28 mouse cellular contexts compared by ENCODE assay signal in genomic region chr11:103038037-103038436, GRCm38 (mm10). TPM values are rescaled to one million over a fixed set of nuclear protein-coding genes. Genes with fewer than 3 reads are reported as not detected.
A peak's percentile ranks its signal among the peaks of the same experiment; 100 is the strongest.
DNase-seq lines count a peak whose midpoint lies in the region; ATAC-seq and TF ChIP-seq lines count a peak whose summit lies in the region.
"Had no signal": no experiment of that assay in that cellular context is flagged by ENCODE, and none has a peak within 500 bp of the region (broad histone marks: within the 10 kb centered on the region; RNA-seq: fewer than 3 reads in every experiment).

No protein-coding gene starts in this region.

- H3K4me3 ChIP-seq in forebrain, postnatal 0 days (ENCODE audit: low read depth, low read length) = no peak overlapping the region
- no peak overlapping the region for H3K4me3 ChIP-seq in forebrain, embryonic 13.5 days
- no peak overlapping the region for H3K4me3 ChIP-seq in myocyte
- no peak overlapping the region for H3K4me3 ChIP-seq in thymus, adult 2 months (ENCODE audit: control insufficient read depth, insufficient read depth, low read length)
- H3K4me3 ChIP-seq: embryonic facial prominence, embryonic 15.5 days; forebrain, embryonic 15.5 days; heart, embryonic 12.5 days; hindbrain, embryonic 10.5 days; intestine, embryonic 15.5 days; limb, embryonic 10.5 days had no signal

- no peaks in the 10 kb centered on the region for H3K4me1 ChIP-seq in forebrain, postnatal 0 days (ENCODE audit: insufficient read depth)
- H3K4me1 ChIP-seq in forebrain, embryonic 13.5 days = no peaks in the 10 kb centered on the region
- no peaks in the 10 kb centered on the region for H3K4me1 ChIP-seq in thymus, adult 2 months (replicated peaks; ENCODE audit: control insufficient read depth, insufficient read depth, low read length)
- H3K4me1 ChIP-seq: embryonic facial prominence, embryonic 15.5 days; hindbrain, embryonic 10.5 days; intestine, embryonic 15.5 days; limb, embryonic 10.5 days had no signal

- H3K9ac ChIP-seq in forebrain, postnatal 0 days = no peak overlapping the region
- no peak overlapping the region for H3K9ac ChIP-seq in forebrain, embryonic 13.5 days
- H3K9ac ChIP-seq: embryonic facial prominence, embryonic 15.5 days; forebrain, embryonic 15.5 days; heart, embryonic 12.5 days; intestine, embryonic 15.5 days had no signal

- peaks cover 99% of the 10 kb centered on the region for H3K79me2 ChIP-seq in myocyte (ENCODE audit: control insufficient read depth, insufficient read depth)

- no peak overlapping the region for H3ac ChIP-seq in myocyte (ENCODE audit: control insufficient read depth, insufficient read length)

- WGBS in forebrain, postnatal 0 days = 74% methylated on average over 6 of the region's 6 CpGs
- WGBS in forebrain, embryonic 13.5 days = 94% methylated on average over 6 of the region's 6 CpGs
- 71% methylated on average over 6 of the region's 6 CpGs for WGBS in thymus, adult 2 months

- ATAC-seq in forebrain, postnatal 0 days = no peak; the same call in 1 of the 2 replicates
- ATAC-seq in forebrain, embryonic 13.5 days = no peak
- ATAC-seq: activated CD4-positive, CD25-positive, alpha-beta regulatory T cell, adult 4 months; forebrain, embryonic 15.5 days; hindbrain, embryonic 16.5 days; intestine, embryonic 15.5 days had no signal

- TF ChIP-seq POLR2A in myocyte (IDR thresholded peaks at IDR 0.05; ENCODE audit: insufficient read length, low read depth) = no peak
- TF ChIP-seq POLR2A in thymus, adult 2 months (IDR thresholded peaks at IDR 0.05; ENCODE audit: control insufficient read depth, extremely low read depth, insufficient read depth, low read length, poor library complexity) = no peak

- no peak for TF ChIP-seq CTCF in forebrain, postnatal 0 days (IDR thresholded peaks at IDR 0.05; ENCODE audit: low read depth)
- no peak for TF ChIP-seq CTCF in thymus, adult 2 months (IDR thresholded peaks at IDR 0.05; ENCODE audit: borderline replicate concordance, control insufficient read depth, extremely low read depth, insufficient read depth, low read length, poor library complexity)

- H3K4me2 ChIP-seq in forebrain, postnatal 0 days (ENCODE audit: low read depth) = no peak overlapping the region
- no peak overlapping the region for H3K4me2 ChIP-seq in forebrain, embryonic 13.5 days
- peak overlapping the region; percentile 42 for H3K4me2 ChIP-seq in myocyte (ENCODE audit: low read depth)
- H3K4me2 ChIP-seq: embryonic facial prominence, embryonic 15.5 days; forebrain, embryonic 15.5 days; heart, embryonic 12.5 days; intestine, embryonic 15.5 days; midbrain, embryonic 11.5 days had no signal

- peak overlapping the region; percentile 40; the same call in 1 of the 2 replicates for H3K27ac ChIP-seq in forebrain, postnatal 0 days (ENCODE audit: low read depth, low read length)
- H3K27ac ChIP-seq in forebrain, embryonic 13.5 days = no peak overlapping the region
- no peak overlapping the region for H3K27ac ChIP-seq in thymus, adult 2 months (ENCODE audit: control insufficient read depth, insufficient read depth, low read length)
- H3K27ac ChIP-seq: embryonic facial prominence, embryonic 15.5 days; forebrain, embryonic 15.5 days; hindbrain, embryonic 10.5 days; intestine, embryonic 15.5 days; limb, embryonic 10.5 days; stomach, postnatal 0 days had no signal

- no peaks in the 10 kb centered on the region for H3K9me3 ChIP-seq in forebrain, postnatal 0 days (ENCODE audit: low read length)
- no peaks in the 10 kb centered on the region for H3K9me3 ChIP-seq in forebrain, embryonic 13.5 days (replicated peaks)
- H3K9me3 ChIP-seq: embryonic facial prominence, embryonic 15.5 days; forebrain, embryonic 15.5 days; heart, embryonic 12.5 days; hindbrain, embryonic 10.5 days; intestine, embryonic 15.5 days; limb, embryonic 10.5 days had no signal

- no peaks in the 10 kb centered on the region for H3K27me3 ChIP-seq in forebrain, postnatal 0 days (ENCODE audit: insufficient read depth, low read length)
- H3K27me3 ChIP-seq in forebrain, embryonic 13.5 days = no peaks in the 10 kb centered on the region
- H3K27me3 ChIP-seq in myocyte (ENCODE audit: control insufficient read depth, insufficient read depth, insufficient read length) = no peaks in the 10 kb centered on the region
- no peaks in the 10 kb centered on the region for H3K27me3 ChIP-seq in thymus, adult 2 months (ENCODE audit: control insufficient read depth, insufficient read depth, low read length)
- H3K27me3 ChIP-seq: embryonic facial prominence, embryonic 15.5 days; forebrain, embryonic 15.5 days; heart, embryonic 12.5 days; intestine, embryonic 15.5 days had no signal

- no peak for DNase-seq in forebrain, postnatal 0 days
- DNase-seq in layer of hippocampus, adult 9-11 months = peak; percentile 79
- DNase-seq in layer of hippocampus, postnatal 25 days (ENCODE audit: extremely low spot score in 1 of 2, low spot score in 1 of 2) = no peak
- peak; percentile 60 to 68 for DNase-seq in right cerebral cortex, postnatal 36 days (ENCODE audit: low spot score in 2 of 2)
- DNase-seq in thymus, adult 2 months = no peak
- no peak for DNase-seq in thymus, postnatal 10 days (ENCODE audit: low spot score in 2 of 2)
- DNase-seq: adrenal gland, adult 8-10 months; cerebellum, adult 18-20 months; gastrocnemius, postnatal 14 days; heart, adult 18-20 months; heart, postnatal 10 days; kidney, adult 9 months; kidney, postnatal 14 days; liver; lung, postnatal 10 days; thymus, postnatal 14 days had no signal

- H3K36me3 ChIP-seq in forebrain, postnatal 0 days (ENCODE audit: insufficient read depth) = 0 out of 2 replicates have a peak, but pooled peaks cover under 1% of the 10 kb centered on the region
- H3K36me3 ChIP-seq in forebrain, embryonic 13.5 days (ENCODE audit: poor library complexity, severe bottlenecking) = peaks cover 17% of the 10 kb centered on the region
- H3K36me3 ChIP-seq in myocyte (ENCODE audit: control insufficient read depth, insufficient read depth) = peaks cover 10% of the 10 kb centered on the region
- peaks cover 2% of the 10 kb centered on the region; the same call in 1 of the 2 replicates for H3K36me3 ChIP-seq in thymus, adult 2 months (ENCODE audit: control insufficient read depth, insufficient read depth, low read length)

TF ChIP-seq in myocyte, 11 proteins besides CTCF, POLR2A, EP300 and RAD21:
- no peak for TF ChIP-seq TCF3 (IDR thresholded peaks at IDR 0.05; ENCODE audit: insufficient read length, low read depth)
- TF ChIP-seq MYOG (IDR thresholded peaks at IDR 0.05; ENCODE audit: control insufficient read depth in 1 of 3, insufficient read depth in 1 of 3, insufficient read length in 2 of 3, low read depth in 2 of 3) = no peak
- peak in 1 of 3 experiments; percentile 38 for TF ChIP-seq MYOD1 (IDR thresholded peaks at IDR 0.05; ENCODE audit: control insufficient read depth in 1 of 3, insufficient read length in 2 of 3, low read depth in 2 of 3)

RNA-seq across cellular contexts. Expression of gene Dcakd, which starts 9.9 kb away (rescaled TPM):
- total RNA-seq in forebrain, postnatal 0 days (2014; rRNA removed) = 136 and 148 TPM in 2 replicates
- polyA plus RNA-seq in forebrain, postnatal 0 days (2015; fragmentation: Nextera tagmentation; extraction: Ambion mirVana) = 173 and 191 TPM in 2 replicates
- 182 and 195 TPM in 2 replicates for polyA plus RNA-seq in forebrain, embryonic 13.5 days (2015; fragmentation: Nextera tagmentation; extraction: Ambion mirVana)
- 100 to 1,000 TPM; 106 to 109 TPM for total RNA-seq in layer of hippocampus, postnatal 25 days (2021)
- 199 TPM for polyA plus RNA-seq in myocyte (2012; fragmentation: generic; extraction: Trizol)
- 77.5 and 88.2 TPM in 2 replicates for polyA plus RNA-seq in thymus, adult 2 months (2012; rRNA removed)

RNA-seq across cellular contexts. Expression of gene Nmt1, which starts 10.0 kb away (rescaled TPM):
- 63.2 and 64.1 TPM in 2 replicates for total RNA-seq in forebrain, postnatal 0 days (2014; rRNA removed)
- 35.0 and 36.7 TPM in 2 replicates for polyA plus RNA-seq in forebrain, postnatal 0 days (2015; fragmentation: Nextera tagmentation; extraction: Ambion mirVana)
- polyA plus RNA-seq in forebrain, embryonic 13.5 days (2015; fragmentation: Nextera tagmentation; extraction: Ambion mirVana) = 47.3 and 53.9 TPM in 2 replicates
- 100 to 1,000 TPM; 153 to 166 TPM for total RNA-seq in layer of hippocampus, postnatal 25 days (2021)
- polyA plus RNA-seq in myocyte (2012; fragmentation: generic; extraction: Trizol) = 77.1 TPM
- 52.5 and 60.8 TPM in 2 replicates for polyA plus RNA-seq in thymus, adult 2 months (2012; rRNA removed)

Comparison
In these comparisons a context has a peak if more than half of its experiments do, and no peak if none do; other contexts are left out.
1. DNase-seq: peak in layer of hippocampus, adult 9-11 months (single experiment) and right cerebral cortex, postnatal 36 days (2 of 2); none in forebrain, postnatal 0 days (single experiment), layer of hippocampus, postnatal 25 days (0 of 2), thymus, adult 2 months (single experiment) and thymus, postnatal 10 days (0 of 2).